Mouse (Mus musculus): ENCODE results near the gene Epb41l4b. TPM values are rescaled to one million over a fixed set of nuclear protein-coding genes. Genes with fewer than 3 reads are reported as not detected.

Gene Epb41l4b
- total RNA-seq, 2 experiments from 2014 or later = 20.4 to 23.5 TPM

- DNase-seq = no peak
Observed at GRCm38 (mm10) chr4:57060319-57060831, 82.9 kb downstream of the Epb41l4b start.

GRCm38 (mm10) chr4:57058623-57059022 lies 84.6 kb downstream of the Epb41l4b start:
- DNase-seq = no peak

DNA sequence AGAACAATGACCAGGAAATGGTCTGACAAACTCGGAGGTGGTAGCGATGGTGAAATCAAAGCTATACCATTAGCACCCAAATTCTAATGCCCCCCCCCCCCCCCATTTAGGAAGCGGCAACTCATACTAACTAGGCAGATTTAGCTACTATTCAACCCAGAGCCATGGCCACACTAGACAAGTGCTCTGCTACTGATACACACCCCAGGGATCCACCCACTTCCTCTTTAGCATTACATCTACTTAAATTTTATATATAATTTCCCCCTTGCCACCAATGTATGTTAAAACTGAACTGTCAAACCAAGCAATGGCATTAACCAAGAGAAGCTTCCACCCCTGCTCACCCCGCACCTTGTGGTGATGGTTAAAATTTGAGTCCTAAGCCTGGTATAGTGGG lies 85.6 kb downstream of the Epb41l4b start:
- no peak for DNase-seq

DNA sequence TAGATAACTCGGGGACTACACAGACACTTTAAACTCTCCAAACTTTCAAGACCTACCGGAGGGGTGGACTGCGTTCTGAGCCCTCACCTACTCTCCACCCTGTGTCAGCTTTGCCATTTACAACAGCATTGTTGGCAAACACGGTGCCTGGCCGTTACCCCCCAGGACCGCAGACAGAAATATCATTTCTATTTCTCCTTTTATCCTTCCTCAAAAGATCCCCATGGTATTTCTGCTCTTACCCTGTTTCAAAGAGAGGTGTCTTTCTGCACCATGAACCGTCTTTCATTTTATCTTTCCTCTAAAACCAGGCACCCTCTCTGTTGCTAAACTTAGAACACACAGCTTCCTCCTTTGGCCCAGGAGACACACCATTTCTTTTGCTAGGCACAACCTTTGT lies 87.6 kb downstream of the Epb41l4b start:
- no peak for DNase-seq

- DNase-seq = no peak
Observed at GRCm38 (mm10) chr4:57049281-57049921, 93.8 kb downstream of the Epb41l4b start.

DNA sequence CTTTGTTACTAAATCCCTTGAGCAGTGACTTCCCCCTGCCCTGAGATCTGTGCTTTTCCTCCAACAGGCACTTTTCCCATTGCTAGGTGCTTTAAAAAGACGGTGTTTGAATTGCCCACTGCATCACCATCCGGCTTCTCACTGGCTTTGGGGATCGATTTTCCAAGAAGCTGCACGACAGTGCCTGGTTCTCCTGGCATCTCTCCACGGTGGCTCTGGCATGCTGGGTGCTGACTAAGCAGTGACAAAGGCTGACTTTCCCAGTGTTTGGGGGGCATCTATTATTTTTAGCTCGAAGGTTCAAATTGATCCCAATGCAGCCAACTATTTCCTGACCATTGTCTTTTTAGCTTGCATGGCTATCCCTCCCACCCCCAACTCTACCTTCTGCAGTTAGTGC lies 94.7 kb downstream of the Epb41l4b start:
- DNase-seq = peak in 1 of 2 experiments; percentile 27

DNA sequence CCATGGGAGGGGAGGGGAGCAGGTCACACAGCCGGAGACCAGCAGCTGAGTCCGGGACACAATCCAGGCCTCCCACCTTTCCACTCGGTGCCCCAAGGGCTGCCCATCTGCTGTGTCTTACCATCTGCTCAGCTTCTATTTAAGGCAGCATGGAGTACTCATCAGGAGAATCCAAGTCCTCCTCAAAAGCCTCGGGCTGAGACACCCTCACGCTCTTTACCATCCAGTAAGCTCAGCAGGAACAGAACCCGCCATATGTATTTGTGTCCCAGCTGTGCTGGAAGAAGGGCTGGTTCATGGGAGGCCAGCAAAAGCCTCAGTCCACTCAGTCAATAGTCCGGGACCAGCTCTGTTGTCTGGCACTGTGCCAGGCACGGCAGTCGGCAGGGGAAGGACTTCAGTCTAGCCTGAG lies 97.1 kb downstream of the Epb41l4b start:
- peak in 1 of 2 experiments; percentile 15 for DNase-seq

DNA sequence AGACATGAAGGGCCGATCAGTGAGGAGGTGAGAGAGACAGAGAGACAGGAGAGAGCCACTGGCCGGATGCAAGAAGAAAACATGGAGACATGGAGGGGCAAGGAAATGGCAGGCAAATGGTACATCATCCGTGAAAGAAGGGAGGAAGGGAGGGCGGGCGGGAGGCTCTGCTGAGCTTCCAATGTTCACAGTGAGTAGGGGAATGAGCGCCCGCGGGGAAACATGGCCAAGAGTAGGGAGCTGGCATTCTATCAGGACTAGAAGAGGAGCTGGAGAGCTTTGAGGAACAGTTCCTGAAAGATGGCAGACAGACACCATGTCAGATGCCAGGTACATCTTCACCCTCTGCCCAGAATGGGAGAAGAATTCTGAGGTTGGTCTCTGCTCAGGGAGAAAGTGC lies 99.6 kb downstream of the Epb41l4b start:
- no peak for DNase-seq

- DNase-seq = no peak
Observed at GRCm38 (mm10) chr4:57041661-57042060, 101.6 kb downstream of the Epb41l4b start.

DNA sequence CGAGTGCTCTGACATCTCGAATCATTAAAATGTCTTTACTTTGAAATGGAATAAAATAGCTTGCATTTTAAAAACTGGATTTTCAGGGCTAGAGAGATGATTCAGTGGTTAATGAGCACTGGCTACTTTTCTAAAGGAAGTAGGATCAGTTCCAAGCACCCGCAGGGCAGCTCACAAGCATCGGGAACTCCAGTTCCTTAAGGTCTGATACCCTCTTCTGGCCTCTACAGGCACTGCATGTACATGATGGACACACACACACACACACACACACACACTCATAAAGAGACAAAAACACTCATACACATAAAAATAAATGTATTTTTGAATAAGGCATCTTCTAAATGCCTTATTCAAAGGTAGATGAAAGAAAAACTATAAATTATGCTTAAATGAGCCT lies 102.0 kb downstream of the Epb41l4b start:
- no peak for DNase-seq

- no peak for DNase-seq
Observed at GRCm38 (mm10) chr4:57040481-57040880, 102.8 kb downstream of the Epb41l4b start.

- DNase-seq = no peak
Observed at GRCm38 (mm10) chr4:57039127-57040031, 103.9 kb downstream of the Epb41l4b start.

DNA sequence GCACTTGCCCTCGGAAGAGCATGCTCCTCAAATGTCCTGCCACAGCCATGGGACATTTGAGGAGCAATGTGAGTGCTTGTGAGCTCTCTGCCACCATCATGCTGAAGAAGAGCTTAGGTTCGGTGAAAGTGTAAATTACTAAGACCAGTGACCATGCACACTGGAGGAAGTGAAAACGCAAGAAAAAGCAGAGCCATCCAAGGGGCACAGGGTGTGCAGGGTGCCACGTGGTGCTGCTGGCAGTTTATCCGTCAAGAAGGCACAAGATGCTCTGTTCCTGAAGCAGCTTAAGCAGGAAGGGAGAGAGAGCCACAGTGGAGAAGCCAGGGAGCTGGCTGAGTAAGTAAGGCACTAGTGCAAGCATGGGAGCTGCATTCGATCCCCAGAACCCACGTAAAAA lies 105.7 kb downstream of the Epb41l4b start:
- DNase-seq = no peak

DNA sequence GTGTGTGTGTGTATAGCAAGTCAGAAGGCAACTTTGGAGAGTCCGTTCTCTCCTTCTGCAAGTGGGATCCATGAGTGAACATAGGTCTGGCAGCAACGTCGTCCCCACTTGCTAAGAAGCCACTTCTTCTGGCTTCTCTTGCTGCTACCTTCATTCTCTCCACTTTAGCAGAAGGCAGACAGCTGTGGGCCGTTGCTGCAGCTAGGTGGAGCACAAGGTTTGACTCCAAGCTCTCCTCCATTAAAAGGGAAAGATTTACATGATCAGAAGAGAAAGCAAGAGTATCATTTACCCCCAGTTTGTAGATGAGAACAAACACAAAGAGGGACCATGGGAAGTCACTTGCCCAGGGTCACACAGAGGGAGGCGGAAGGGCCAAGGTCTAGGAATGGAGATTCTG lies 109.1 kb downstream of the Epb41l4b start:
- no peak for DNase-seq

DNA sequence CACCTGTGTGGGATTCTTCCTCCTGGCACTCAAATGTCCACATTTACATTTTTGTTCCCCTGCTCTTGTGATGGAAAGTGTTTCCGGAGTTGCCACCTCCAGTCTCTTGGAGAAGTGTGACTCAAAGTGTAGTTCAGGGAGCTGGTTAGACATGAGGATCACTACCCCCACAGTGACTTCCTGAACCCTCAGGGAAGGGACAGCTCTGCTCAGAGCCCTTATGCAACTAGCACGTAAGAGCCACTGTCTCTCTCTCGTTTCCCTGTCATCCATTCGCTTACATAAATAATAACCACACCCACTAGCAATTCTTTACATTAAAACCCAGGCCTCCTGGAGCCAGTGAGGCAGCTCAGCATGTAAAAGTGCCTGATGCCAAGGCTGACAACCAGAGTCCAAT lies 111.8 kb downstream of the Epb41l4b start:
- DNase-seq = no peak

DNA sequence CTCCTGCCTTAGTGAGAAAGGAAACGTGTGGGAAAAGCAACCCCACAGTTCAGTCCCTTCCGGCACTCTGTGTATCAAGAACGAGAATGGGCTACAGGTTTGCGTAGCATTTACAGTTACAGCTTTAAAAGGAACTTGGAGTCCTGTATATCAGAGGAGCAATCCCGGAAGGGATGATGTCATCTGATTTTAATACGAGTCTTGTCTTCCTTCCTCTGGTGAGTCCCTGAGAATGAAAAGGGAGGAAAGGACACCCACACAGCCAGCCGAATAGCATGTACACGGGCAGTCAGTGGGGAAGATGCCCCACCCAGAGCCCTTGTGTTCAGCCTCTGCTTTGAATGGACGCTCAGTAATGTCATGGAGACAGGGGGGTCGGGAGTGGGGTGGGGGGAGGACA lies 115.3 kb downstream of the Epb41l4b start:
- DNase-seq = no peak

- DNase-seq = no peak
Observed at GRCm38 (mm10) chr4:57023527-57023926, 119.7 kb downstream of the Epb41l4b start.

DNA sequence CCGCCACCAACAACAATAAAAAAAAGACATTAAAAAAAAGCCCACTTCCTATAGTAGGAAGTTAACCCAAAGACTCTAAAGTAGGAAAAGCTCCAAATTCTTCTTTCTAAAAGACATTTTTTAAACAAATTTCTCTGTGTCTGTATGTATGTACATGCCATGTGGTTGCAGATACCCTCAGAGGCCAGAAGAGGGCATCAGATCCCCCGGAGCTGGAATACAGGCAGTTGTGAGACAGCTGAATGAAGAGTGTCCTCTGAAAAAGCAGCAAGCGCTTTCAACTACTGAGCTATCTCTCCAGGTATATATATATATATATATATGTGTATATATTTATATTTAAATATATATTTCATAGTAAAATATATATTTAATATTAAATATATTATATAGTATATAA lies 121.9 kb downstream of the Epb41l4b start:
- no peak for DNase-seq

GRCm38 (mm10) chr4:57017229-57017628 lies 126.0 kb downstream of the Epb41l4b start:
- peak; percentile 69 to 72 for DNase-seq

GRCm38 (mm10) chr4:57016366-57017171 lies 126.7 kb downstream of the Epb41l4b start:
- no peak for DNase-seq

DNA sequence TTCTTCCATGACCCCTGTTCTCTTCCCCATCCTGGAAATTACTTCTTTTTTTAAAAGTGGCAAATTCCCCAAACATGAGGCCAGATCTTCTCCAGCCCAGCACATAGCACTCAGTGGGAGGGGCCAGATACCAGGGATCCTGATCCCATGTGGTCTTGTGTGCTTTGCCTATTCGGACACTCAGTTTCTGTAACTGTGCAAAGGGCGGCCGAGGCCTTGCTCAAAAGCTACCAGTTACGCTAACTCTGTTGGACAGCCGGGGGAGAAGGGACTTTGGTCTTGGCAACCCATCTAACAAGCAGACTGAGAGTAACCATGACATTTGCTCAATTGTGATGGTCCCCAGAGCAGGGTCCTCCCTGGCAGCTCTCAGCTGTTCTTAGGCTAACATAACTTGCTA lies 128.2 kb downstream of the Epb41l4b start:
- no peak for DNase-seq

DNA sequence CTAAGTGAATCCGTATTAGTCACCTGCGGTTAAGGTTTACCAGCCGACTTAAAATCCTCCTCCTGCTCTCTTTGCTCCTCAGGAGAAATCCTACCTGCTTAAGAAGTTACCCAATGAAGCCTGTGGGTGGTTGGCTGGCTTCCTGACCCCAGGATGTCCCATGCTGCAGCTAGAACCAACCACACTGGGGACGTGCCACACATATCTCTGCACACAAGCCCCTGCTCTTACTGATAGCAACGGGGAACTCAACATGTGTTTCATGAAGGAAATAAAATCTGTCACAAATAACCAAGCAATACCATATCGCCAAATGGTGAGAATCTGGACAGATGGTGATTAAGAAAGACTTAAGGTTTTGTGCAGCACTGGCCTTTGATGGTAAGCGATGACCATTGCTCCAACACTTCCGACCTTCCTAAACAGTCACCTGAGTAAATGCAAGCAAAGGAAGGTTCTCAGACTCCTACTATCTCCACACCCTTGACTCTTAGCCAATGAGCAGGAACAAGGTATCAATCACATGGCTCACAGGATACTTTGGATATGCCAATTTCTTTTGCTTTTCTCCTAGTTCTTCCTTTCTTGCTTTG lies 131.7 kb downstream of the Epb41l4b start:
- no peak for DNase-seq

Data from layer of hippocampus, postnatal 36 days (tissue).